Mouse (Mus musculus): ENCODE measurements around the gene Copg1.

The Copg1 gene

GRCm38 (mm10) chr6:87875083-87875482 is 12.5 kb upstream of the Copg1 start:
- no peak for DNase-seq (ENCODE audit: extremely low spot score, low read depth, low spot score)

GRCm38 (mm10) chr6:87875562-87875961 is 12.1 kb upstream of the Copg1 start:
- DNase-seq (ENCODE audit: extremely low spot score, low read depth, low spot score), result no peak

- no peak for DNase-seq (ENCODE audit: extremely low spot score, low read depth, low spot score)
Observed at GRCm38 (mm10) chr6:87876068-87876643, 11.5 kb upstream of the Copg1 start.

GRCm38 (mm10) chr6:87879010-87879409 is 8.6 kb upstream of the Copg1 start:
- no peak for DNase-seq (ENCODE audit: extremely low spot score, low read depth, low spot score)

GRCm38 (mm10) chr6:87879628-87880027 is 8.0 kb upstream of the Copg1 start:
- DNase-seq (ENCODE audit: extremely low spot score, low read depth, low spot score), result no peak

- DNase-seq (ENCODE audit: extremely low spot score, low read depth, low spot score), result no peak
Observed at GRCm38 (mm10) chr6:87882221-87882620, 5.4 kb upstream of the Copg1 start.

GRCm38 (mm10) chr6:87882816-87883215 is 4.8 kb upstream of the Copg1 start:
- DNase-seq (ENCODE audit: extremely low spot score, low read depth, low spot score), result no peak

- DNase-seq (ENCODE audit: extremely low spot score, low read depth, low spot score), result no peak
Observed at GRCm38 (mm10) chr6:87886721-87887120, 893 bp upstream of the Copg1 start.

GRCm38 (mm10) chr6:87893931-87894330 is 6.3 kb downstream of the Copg1 start:
- no peak for DNase-seq (ENCODE audit: extremely low spot score, low read depth, low spot score)

GRCm38 (mm10) chr6:87898028-87898427 is 10.4 kb downstream of the Copg1 start:
- DNase-seq (ENCODE audit: extremely low spot score, low read depth, low spot score), result no peak

GRCm38 (mm10) chr6:87906632-87907031 is 19.0 kb downstream of the Copg1 start:
- DNase-seq (ENCODE audit: extremely low spot score, low read depth, low spot score), result no peak

GRCm38 (mm10) chr6:87909181-87909580 is 21.6 kb downstream of the Copg1 start:
- no peak for DNase-seq (ENCODE audit: extremely low spot score, low read depth, low spot score)

- no peak for DNase-seq (ENCODE audit: extremely low spot score, low read depth, low spot score)
Observed at GRCm38 (mm10) chr6:87911559-87911958, 23.9 kb downstream of the Copg1 start.

- DNase-seq (ENCODE audit: extremely low spot score, low read depth, low spot score), result no peak
Observed at GRCm38 (mm10) chr6:87913661-87914325, 26.2 kb downstream of the Copg1 start, which contains the start of gene Hmces. Gene Hmces (plus strand): TSS chr6:87913935.

GRCm38 (mm10) chr6:87914326-87915102 is 26.9 kb downstream of the Copg1 start:
- no peak for DNase-seq (ENCODE audit: extremely low spot score, low read depth, low spot score)

- no peak for DNase-seq (ENCODE audit: extremely low spot score, low read depth, low spot score)
Observed at GRCm38 (mm10) chr6:87915939-87916338, 28.3 kb downstream of the Copg1 start.

- DNase-seq (ENCODE audit: extremely low spot score, low read depth, low spot score), result no peak
Observed at GRCm38 (mm10) chr6:87921201-87921600, 33.6 kb downstream of the Copg1 start.

- no peak for DNase-seq (ENCODE audit: extremely low spot score, low read depth, low spot score)
Observed at GRCm38 (mm10) chr6:87923624-87924023, 36.0 kb downstream of the Copg1 start.

GRCm38 (mm10) chr6:87935037-87935436 is 47.4 kb downstream of the Copg1 start:
- no peak for DNase-seq (ENCODE audit: extremely low spot score, low read depth, low spot score)

- DNase-seq (ENCODE audit: extremely low spot score, low read depth, low spot score), result no peak
Observed at GRCm38 (mm10) chr6:87937178-87937788, 49.7 kb downstream of the Copg1 start.

GRCm38 (mm10) chr6:87938941-87939340 is 51.3 kb downstream of the Copg1 start:
- no peak for DNase-seq (ENCODE audit: extremely low spot score, low read depth, low spot score)

GRCm38 (mm10) chr6:87942179-87942578 is 54.6 kb downstream of the Copg1 start:
- DNase-seq (ENCODE audit: extremely low spot score, low read depth, low spot score), result no peak

All from hindlimb bud, embryonic 11.5 days (tissue).